Mouse (Mus musculus) B cell, adult 2 months (primary cell): Measurements from ENCODE around the gene Nkiras1.
A peak's percentile ranks its signal among the peaks of the same experiment; 100 is the strongest.

ENCODE experiments used
- DNase-seq, 2 experiments: peaks; one replicate each; pipeline ENCODE4 v3.0.0; 2022

Gene Nkiras1

GRCm38 (mm10) chr14:18280375-18280774 is 9.4 kb downstream of the Nkiras1 start:
- DNase-seq, result no peak

- peak; percentile 22 to 25 for DNase-seq
Measured at GRCm38 (mm10) chr14:18284581-18284980, 13.6 kb downstream of the Nkiras1 start.

- no peak for DNase-seq
Measured at GRCm38 (mm10) chr14:18285476-18285875, 14.5 kb downstream of the Nkiras1 start.

GRCm38 (mm10) chr14:18286441-18286840 is 15.5 kb downstream of the Nkiras1 start:
- DNase-seq, result no peak

- no peak for DNase-seq
Measured at GRCm38 (mm10) chr14:18287391-18287790, 16.5 kb downstream of the Nkiras1 start.

- DNase-seq, result no peak
Measured at GRCm38 (mm10) chr14:18292111-18292510, 21.2 kb downstream of the Nkiras1 start.

- DNase-seq, result no peak
Measured at GRCm38 (mm10) chr14:18292578-18292977, 21.6 kb downstream of the Nkiras1 start.

GRCm38 (mm10) chr14:18297441-18297840 is 26.5 kb downstream of the Nkiras1 start:
- no peak for DNase-seq

GRCm38 (mm10) chr14:18298874-18299273 is 27.9 kb downstream of the Nkiras1 start:
- no peak for DNase-seq

GRCm38 (mm10) chr14:18300676-18301075 is 29.7 kb downstream of the Nkiras1 start:
- DNase-seq, result peak; percentile 32 to 47

- peak; percentile 31 to 43 for DNase-seq
Measured at GRCm38 (mm10) chr14:18301591-18301990, 30.7 kb downstream of the Nkiras1 start.

- DNase-seq, result no peak
Measured at GRCm38 (mm10) chr14:18302750-18303149, 31.8 kb downstream of the Nkiras1 start.

- DNase-seq, result no peak
Measured at GRCm38 (mm10) chr14:18303262-18303661, 32.3 kb downstream of the Nkiras1 start.

GRCm38 (mm10) chr14:18304165-18304564 is 33.2 kb downstream of the Nkiras1 start:
- DNase-seq, result peak in 1 of 2 experiments; percentile 11

GRCm38 (mm10) chr14:18317457-18318411 is 46.8 kb downstream of the Nkiras1 start:
- DNase-seq, result no peak

- peak; percentile 14 to 20 for DNase-seq
Measured at GRCm38 (mm10) chr14:18326968-18327672, 56.2 kb downstream of the Nkiras1 start.

GRCm38 (mm10) chr14:18330789-18331692 is 60.1 kb downstream of the Nkiras1 start:
- DNase-seq, result peak; percentile 56 to 64

- peak; percentile 79 to 81 for DNase-seq
Measured at GRCm38 (mm10) chr14:18331693-18332131, 60.8 kb downstream of the Nkiras1 start, which contains the start of gene Ube2e1. Gene Ube2e1 (minus strand): TSS chr14:18331859.
